Mouse (Mus musculus) cortical plate, adult 2 months (tissue): Measurements from ENCODE around the gene Cox8b.

ENCODE experiments used
- CTCF ChIP-seq: fragments of 200-500 bp; IDR thresholded peaks from 2 replicates; pipeline ENCODE4 v1.5.1; 2011; ENCODE audit warnings: mild to moderate bottlenecking, control low read depth, low read length; ENCODE audit not compliant: insufficient read depth; ENCODE audit errors: extremely low read depth
- POLR2A ChIP-seq: fragments of 200-500 bp; IDR thresholded peaks from 2 replicates; pipeline ENCODE4 v1.6.1; 2011; ENCODE audit warnings: mild to moderate bottlenecking, low read length, control low read depth; ENCODE audit not compliant: insufficient read depth; ENCODE audit errors: extremely low read depth

- TF ChIP-seq CTCF (no peak), POLR2A (peak; percentile 76)
Measured at GRCm38 (mm10) chr7:140881696-140882468, 18.4 kb downstream of the Cox8b start, which contains the start of the genes Psmd13 and Sirt3.
